Mouse (Mus musculus): ENCODE measurements around the gene G6pc3. TPM values are rescaled to one million over a fixed set of nuclear protein-coding genes. Genes with fewer than 3 reads are reported as not detected.

The G6pc3 gene
- total RNA-seq (2012; rRNA removed) (31.9 and 34.7 TPM in 2 replicates), total RNA-seq (2014; rRNA removed) (26.3 and 31.3 TPM in 2 replicates), polyA plus RNA-seq (2012; ENCODE audit: insufficient read length, low read depth) (65.6 and 72.3 TPM in 2 replicates)

- peak within 1 kb of the TSS; percentile 30 for H3K27ac ChIP-seq (ENCODE audit: insufficient read depth, low read depth)
- in situ Hi-C loops (cut with MboI; ENCODE audit: low pct_ligation_motif_present, low pct_unique_long_range_greater_than_20kb, low sequenced_read_pairs): loop anchor here (5.0 kb wide), 1 partner anchor 38 kb away; no protein-coding TSS in a partner anchor
- DNase-seq (ENCODE audit: extremely low read depth): peak; percentile 97
- TF ChIP-seq CHD2 (IDR thresholded peaks at IDR 0.05; ENCODE audit: low read length): peak; percentile 88
- TF ChIP-seq ZKSCAN1 (IDR thresholded peaks at IDR 0.05; ENCODE audit: borderline replicate concordance, low read depth, low read length): no peak
- no peak for TF ChIP-seq ZNF384 (IDR thresholded peaks at IDR 0.05; ENCODE audit: low read depth, low read length)
- peak; percentile 84 for TF ChIP-seq POLR2A (IDR thresholded peaks at IDR 0.05; ENCODE audit: low read depth, low read length)
- TF ChIP-seq MAZ (IDR thresholded peaks at IDR 0.05; ENCODE audit: low read depth, low read length): 0 out of 2 replicates have a peak, but pooled peaks have one; percentile 78
- no peak for TF ChIP-seq E2F4 (IDR thresholded peaks at IDR 0.05; ENCODE audit: insufficient replicate concordance, low read depth, low read length)
- no peak for TF ChIP-seq JUN (IDR thresholded peaks at IDR 0.05; ENCODE audit: insufficient read depth, low read depth, low read length)
- TF ChIP-seq HCFC1 (IDR thresholded peaks at IDR 0.05; ENCODE audit: low read depth, low read length): peak; percentile 91
- peak; percentile 100 for TF ChIP-seq MXI1 (IDR thresholded peaks at IDR 0.05; ENCODE audit: low read depth, low read length)
- no peak; the same call in 1 of the 2 replicates for TF ChIP-seq SMC3 (IDR thresholded peaks at IDR 0.05; ENCODE audit: low read depth, low read length)
- peak; percentile 74 for TF ChIP-seq IRF4 (IDR thresholded peaks at IDR 0.05; ENCODE audit: low read depth, low read length)
- peak; percentile 100 for TF ChIP-seq MYC (IDR thresholded peaks at IDR 0.05; ENCODE audit: low read depth, low read length)
- TF ChIP-seq ZC3H11A (IDR thresholded peaks at IDR 0.05; ENCODE audit: low read depth, low read length): no peak
- TF ChIP-seq ETS1 (conservative IDR thresholded peaks at IDR 0.05; ENCODE audit: low read depth, low read length): peak; percentile 70; the same call in 1 of the 2 replicates
- peak; percentile 87 for TF ChIP-seq TCF12 (IDR thresholded peaks at IDR 0.05; ENCODE audit: low read depth, low read length)
- TF ChIP-seq KAT2A (IDR thresholded peaks at IDR 0.05; ENCODE audit: insufficient replicate concordance, low read length): peak; percentile 83; the same call in 1 of the 2 replicates
- TF ChIP-seq CTCF (conservative IDR thresholded peaks at IDR 0.05 in 1 of 2, IDR thresholded peaks at IDR 0.05 in 1 of 2; ENCODE audit: low read depth in 2 of 2, low read length in 2 of 2): no peak
- no peak for TF ChIP-seq PAX5 (IDR thresholded peaks at IDR 0.05; ENCODE audit: low read length)
- TF ChIP-seq NRF1 (IDR thresholded peaks at IDR 0.05; ENCODE audit: low read depth, low read length): peak; percentile 57
- peak; percentile 67 for TF ChIP-seq ZMIZ1 (IDR thresholded peaks at IDR 0.05; ENCODE audit: low read depth, low read length)
- peak; percentile 95 for TF ChIP-seq BHLHE40 (IDR thresholded peaks at IDR 0.05; ENCODE audit: low read depth, low read length)
- TF ChIP-seq RCOR1 (conservative IDR thresholded peaks at IDR 0.05; ENCODE audit: low read depth, low read length): no peak
- no peak; the same call in 1 of the 2 replicates for TF ChIP-seq TBP (conservative IDR thresholded peaks at IDR 0.05; ENCODE audit: low read depth, low read length)
- TF ChIP-seq SIN3A (IDR thresholded peaks at IDR 0.05; ENCODE audit: low read length): peak; percentile 100
- TF ChIP-seq CHD1 (IDR thresholded peaks at IDR 0.05; ENCODE audit: low read depth, low read length): no peak
- TF ChIP-seq NELFE (IDR thresholded peaks at IDR 0.05; ENCODE audit: low read depth, low read length): peak; percentile 67
- no peak for TF ChIP-seq POLR2AphosphoS2 (IDR thresholded peaks at IDR 0.05; ENCODE audit: low read depth, low read length)
- TF ChIP-seq MAX (IDR thresholded peaks at IDR 0.05; ENCODE audit: low read length): peak; percentile 100
- no peak for TF ChIP-seq MAFK (IDR thresholded peaks at IDR 0.05; ENCODE audit: insufficient replicate concordance, low read length)
- TF ChIP-seq UBTF (IDR thresholded peaks at IDR 0.05; ENCODE audit: low read depth, low read length): peak; percentile 75; the same call in 1 of the 2 replicates
- TF ChIP-seq ELF1 (IDR thresholded peaks at IDR 0.05; ENCODE audit: low read depth, low read length): peak; percentile 98
- no peak; the same call in 1 of the 2 replicates for TF ChIP-seq RAD21 (IDR thresholded peaks at IDR 0.05; ENCODE audit: low read depth, low read length)
- no peak for TF ChIP-seq JUND (conservative IDR thresholded peaks at IDR 0.05; ENCODE audit: low read depth, low read length)
- TF ChIP-seq USF2 (conservative IDR thresholded peaks at IDR 0.05; ENCODE audit: low read depth, low read length): peak; percentile 93
- TF ChIP-seq USF1 (IDR thresholded peaks at IDR 0.05; ENCODE audit: low read depth, low read length): peak; percentile 95
- TF ChIP-seq EP300 (IDR thresholded peaks at IDR 0.05; ENCODE audit: low read length): peak; percentile 17; the same call in 1 of the 2 replicates
- TF ChIP-seq MEF2A (IDR thresholded peaks at IDR 0.05; ENCODE audit: borderline replicate concordance, low read depth, low read length): peak; percentile 77
Measured at GRCm38 (mm10) chr11:102189461-102190436, at the start of gene G6pc3. G6pc3 (plus strand) TSS chr11:102189620.

More at GRCm38 (mm10) chr11:102189461-102190436, at the start of gene G6pc3:
- dilution Hi-C loops (cut with MboI; ENCODE audit: extremely low pct_ligation_motif_present, extremely low pct_unique_long_range_greater_than_20kb, low sequenced_read_pairs): no loop called here
- peak within 1 kb of the TSS; percentile 95 for H3K4me2 ChIP-seq (ENCODE audit: insufficient read depth, low read depth, poor library complexity, severe bottlenecking)
- peak within 1 kb of the TSS; percentile 94 for H3K9ac ChIP-seq (ENCODE audit: insufficient read depth, low read depth)
- H3K79me2 ChIP-seq (replicated peaks; ENCODE audit: control insufficient read depth, extremely low read depth, insufficient read depth, poor library complexity, severe bottlenecking): peaks cover 6% of the 10 kb centered on the region
- H3K4me1 ChIP-seq (ENCODE audit: control insufficient read depth in 1 of 2, insufficient read depth in 2 of 2): peaks cover 4 to 38% of the 10 kb centered on the region in 2 experiments
- H3K36me3 ChIP-seq (replicated peaks in 1 of 2; ENCODE audit: control insufficient read depth in 1 of 2, insufficient read depth in 1 of 2, low read length in 1 of 2): peaks cover 26 to 35% of the 10 kb centered on the region in 2 experiments
- peak within 1 kb of the TSS; percentile 60 to 79 (median 73) for H3K4me3 ChIP-seq (replicated peaks in 1 of 3; ENCODE audit: low read depth in 2 of 3, low read length in 2 of 3, poor library complexity in 1 of 3)
- H3K27me3 ChIP-seq (replicated peaks): no peaks in the 10 kb centered on the region
- no peaks in the 10 kb centered on the region for H3K9me3 ChIP-seq (replicated peaks; ENCODE audit: low read length)

Measured in CH12.LX (cell line).